Mouse (Mus musculus) lung, postnatal 0 days (tissue): ENCODE measurements around the gene Ptrh1.

ENCODE experiments used
- CTCF ChIP-seq: IDR thresholded peaks from 2 replicates; pipeline ENCODE4 v1.5.1; 2016; ENCODE audit warnings: antibody characterized with exemption, mild to moderate bottlenecking
- EP300 ChIP-seq: IDR thresholded peaks from 2 replicates; pipeline ENCODE4 v1.6.1; 2016; ENCODE audit warnings: antibody characterized with exemption, mild to moderate bottlenecking, control low read depth

DNA sequence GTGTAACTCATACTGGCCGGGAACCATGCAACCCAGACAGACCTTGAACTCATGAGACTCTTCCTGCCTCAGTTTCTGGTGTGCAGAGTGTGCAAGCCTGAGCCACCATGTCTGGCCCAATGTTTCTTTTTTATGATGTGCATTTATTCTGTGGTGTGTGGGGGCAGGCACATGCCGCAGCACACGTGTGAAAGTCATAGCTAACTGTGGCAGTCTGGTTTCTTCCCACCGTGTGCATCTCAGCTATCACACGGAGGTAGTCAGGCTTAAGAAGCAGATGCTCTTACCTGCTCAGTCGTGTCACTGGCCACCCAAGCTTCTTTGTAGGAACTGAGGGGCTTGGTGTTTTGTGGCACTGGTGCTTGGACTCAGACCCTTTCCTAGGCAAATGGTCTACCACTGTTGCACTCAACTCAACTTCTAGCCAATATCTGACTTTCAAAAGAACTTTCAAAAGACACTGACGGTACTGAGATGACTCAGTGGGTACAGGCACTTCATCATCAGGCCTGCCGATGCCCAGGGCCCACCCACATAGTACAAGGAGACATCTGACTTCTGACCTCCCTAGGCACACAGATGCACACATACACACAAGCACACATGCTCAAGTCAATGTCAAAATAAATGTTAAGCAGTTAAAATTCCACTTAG lies 2.8 kb upstream of the Ptrh1 start:
- TF ChIP-seq CTCF: no peak
- TF ChIP-seq EP300: no peak
